Mouse (Mus musculus) intestine, embryonic 14.5 days (tissue): Measurements from ENCODE around the gene H2afz. TPM values are rescaled to one million over a fixed set of nuclear protein-coding genes. Genes with fewer than 3 reads are reported as not detected.
"Not testable (repeated sequence)": the region's sequence is repeated elsewhere in the genome, so short reads cannot be mapped to it uniquely, and the experiment has no call there.

Experiments used
- ATAC-seq: fragments of 200-750 bp; cut with Nextera tagmentation; replicated peaks from 2 replicates; pipeline ENCODE4 v1.8.0; 2017; ENCODE audit warnings: low read depth, moderate number of reproducible peaks, moderate TSS enrichment, moderate library complexity; ENCODE audit not compliant: low FRiP score, low TSS enrichment
- DNase-seq: peaks from one replicate; pipeline ENCODE4 v3.0.0-alpha.2; 2018; ENCODE audit warnings: low spot score
- H3K27ac ChIP-seq: fragments of 300-500 bp; sonication (generic); 2 replicates; pipeline ENCODE4 v1.5.1; 2014; ENCODE audit warnings: low read depth, mild to moderate bottlenecking, control low read depth
- H3K27me3 ChIP-seq: fragments of 300-500 bp; sonication (generic); replicated peaks from 2 replicates; pipeline ENCODE4 v1.6.1; 2014; ENCODE audit warnings: low read length, control low read depth; ENCODE audit not compliant: control insufficient read depth, insufficient read depth
- H3K36me3 ChIP-seq: fragments of 300-500 bp; sonication (generic); 2 replicates; pipeline ENCODE4 v1.6.1; 2014; ENCODE audit warnings: low read length, control low read depth; ENCODE audit not compliant: control insufficient read depth, insufficient read depth
- H3K4me1 ChIP-seq: fragments of 300-500 bp; sonication (generic); replicated peaks from 2 replicates; pipeline ENCODE4 v1.6.1; 2014; ENCODE audit warnings: low read length, control low read depth, mixed read lengths; ENCODE audit not compliant: control insufficient read depth, insufficient read depth
- H3K4me2 ChIP-seq: fragments of 300-500 bp; sonication (generic); 2 replicates; pipeline ENCODE4 v1.6.1; 2014; ENCODE audit warnings: low read length
- H3K4me3 ChIP-seq: fragments of 300-500 bp; sonication (generic); 2 replicates; pipeline ENCODE4 v1.5.1; 2014; ENCODE audit warnings: low read depth, low read length, control low read depth, mixed read lengths
- H3K9ac ChIP-seq: fragments of 300-500 bp; sonication (generic); 2 replicates; pipeline ENCODE4 v1.6.1; 2014; ENCODE audit warnings: mild to moderate bottlenecking, low read length
- H3K9me3 ChIP-seq: fragments of 300-500 bp; sonication (generic); 2 replicates; pipeline ENCODE4 v1.6.1; 2016; ENCODE audit warnings: low read length, control low read depth; ENCODE audit not compliant: control insufficient read depth
- whole genome bisulfite sequencing: fragments of 180-500 bp; shearing (Covaris S2); extraction: QIAGEN DNeasy Blood & Tissue Kit; methylation state at CpG from one replicate; pipeline ENCODE4 v1.1.7; 2014; 5-methylcytosine and 5-hydroxymethylcytosine counted together
- polyA plus RNA-seq: library from polyadenylated mRNA; unstranded; fragments of >200 nt; fragmentation: Nextera tagmentation; extraction: Ambion mirVana; gene quantifications from 2 replicates; pipeline ENCODE4 v1.2.1, GENCODE M21; 2014

H2afz gene
- polyA plus RNA-seq, 1 experiment from 2014 or later, result 1,744 TPM

GRCm38 (mm10) chr3:137892118-137892517, 27.8 kb downstream of the H2afz start:
- Histone ChIP-seq H3K36me3 (peaks cover 27% of the 10 kb centered on the region), H3K4me2 (no peak overlapping the region), H3K9me3 (no peaks in the 10 kb centered on the region), H3K27ac (no peak overlapping the region), H3K4me1 (no peaks in the 10 kb centered on the region), H3K9ac (no peak overlapping the region), H3K4me3 (no peak overlapping the region), H3K27me3 (no peaks in the 10 kb centered on the region)
- ATAC-seq, result no peak
- DNase-seq, result no peak
- 88% methylated on average over 4 of the region's 4 CpGs for WGBS

GRCm38 (mm10) chr3:137893789-137894188, 29.5 kb downstream of the H2afz start:
- ATAC-seq (no peak), DNase-seq (no peak)
- Histone ChIP-seq H3K9me3 (no peaks in the 10 kb centered on the region), H3K9ac (no peak overlapping the region), H3K4me2 (no peak overlapping the region), H3K4me1 (no peaks in the 10 kb centered on the region), H3K36me3 (peaks cover 33% of the 10 kb centered on the region), H3K27ac (no peak overlapping the region), H3K4me3 (no peak overlapping the region), H3K27me3 (no peaks in the 10 kb centered on the region)
- 89% methylated on average over 4 of the region's 4 CpGs for WGBS

GRCm38 (mm10) chr3:137895196-137895595, 30.9 kb downstream of the H2afz start:
- H3K9me3 ChIP-seq, result no peaks in the 10 kb centered on the region
- no peak for DNase-seq
- 96% methylated on average over 3 of the region's 3 CpGs for WGBS
- no peak overlapping the region for H3K4me2 ChIP-seq
- H3K9ac ChIP-seq, result no peak overlapping the region
- H3K27me3 ChIP-seq, result no peaks in the 10 kb centered on the region
- ATAC-seq, result no peak
- H3K36me3 ChIP-seq, result peaks cover 31% of the 10 kb centered on the region
- no peak overlapping the region for H3K27ac ChIP-seq
- H3K4me1 ChIP-seq, result no peaks in the 10 kb centered on the region
- no peak overlapping the region for H3K4me3 ChIP-seq

GRCm38 (mm10) chr3:137896386-137896785, 32.1 kb downstream of the H2afz start:
- ATAC-seq, result no peak
- no peaks in the 10 kb centered on the region for H3K4me1 ChIP-seq
- no peak overlapping the region for H3K9ac ChIP-seq
- H3K27me3 ChIP-seq, result no peaks in the 10 kb centered on the region
- no peak overlapping the region for H3K27ac ChIP-seq
- H3K4me3 ChIP-seq, result no peak overlapping the region
- DNase-seq, result no peak
- 77% methylated on average over 4 of the region's 4 CpGs for WGBS
- H3K36me3 ChIP-seq, result peaks cover 31% of the 10 kb centered on the region
- no peak overlapping the region for H3K4me2 ChIP-seq
- H3K9me3 ChIP-seq, result no peaks in the 10 kb centered on the region

- no peak overlapping the region for H3K4me3 ChIP-seq
- H3K4me2 ChIP-seq, result no peak overlapping the region
- H3K4me1 ChIP-seq, result no peaks in the 10 kb centered on the region
- ATAC-seq (no peak), DNase-seq (no peak)
- 94% methylated on average over 3 of the region's 3 CpGs for WGBS
- H3K27ac ChIP-seq, result no peak overlapping the region
- H3K9me3 ChIP-seq, result no peaks in the 10 kb centered on the region
- no peak overlapping the region for H3K9ac ChIP-seq
- H3K27me3 ChIP-seq, result no peaks in the 10 kb centered on the region
- peaks cover 29% of the 10 kb centered on the region for H3K36me3 ChIP-seq
These were observed 32.6 kb downstream of the H2afz start for GRCm38 (mm10) chr3:137896867-137897266.

- no peak for ATAC-seq
- H3K36me3 ChIP-seq, result peaks cover 28% of the 10 kb centered on the region
- no peaks in the 10 kb centered on the region for H3K4me1 ChIP-seq
- no peak overlapping the region for H3K4me2 ChIP-seq
- 87% methylated on average over 5 of the region's 5 CpGs for WGBS
- H3K9ac ChIP-seq, result no peak overlapping the region
- H3K27ac ChIP-seq, result no peak overlapping the region
- no peak for DNase-seq
- H3K4me3 ChIP-seq, result no peak overlapping the region
- no peaks in the 10 kb centered on the region for H3K27me3 ChIP-seq
- H3K9me3 ChIP-seq, result no peaks in the 10 kb centered on the region
These were observed 33.4 kb downstream of the H2afz start for GRCm38 (mm10) chr3:137897685-137898084.

- Histone ChIP-seq H3K4me3 (no peak overlapping the region), H3K9ac (no peak overlapping the region), H3K9me3 (no peaks in the 10 kb centered on the region), H3K27ac (no peak overlapping the region), H3K4me2 (no peak overlapping the region), H3K36me3 (peaks cover 22% of the 10 kb centered on the region), H3K27me3 (no peaks in the 10 kb centered on the region), H3K4me1 (no peaks in the 10 kb centered on the region)
- ATAC-seq (no peak), DNase-seq (no peak)
- 87% methylated on average over 10 of the region's 10 CpGs for WGBS
These were observed 35.9 kb downstream of the H2afz start for GRCm38 (mm10) chr3:137900149-137900548.

GRCm38 (mm10) chr3:137913093-137913492, 48.8 kb downstream of the H2afz start:
- ATAC-seq (no peak), DNase-seq (peak; percentile 15)
- no peak overlapping the region for H3K4me3 ChIP-seq
- H3K27ac ChIP-seq, result no peak overlapping the region
- 56% methylated on average over 2 of the region's 2 CpGs for WGBS
- no peak overlapping the region for H3K4me2 ChIP-seq
- H3K4me1 ChIP-seq, result peaks cover 6% of the 10 kb centered on the region
- H3K9me3 ChIP-seq, result no peaks in the 10 kb centered on the region
- H3K27me3 ChIP-seq, result no peaks in the 10 kb centered on the region
- 0 out of 2 replicates have a peak, but pooled peaks cover 3% of the 10 kb centered on the region for H3K36me3 ChIP-seq
- H3K9ac ChIP-seq, result no peak overlapping the region

GRCm38 (mm10) chr3:137914567-137914966, 50.3 kb downstream of the H2afz start:
- not testable (repeated sequence) for ATAC-seq, H3K27me3 ChIP-seq, H3K27ac ChIP-seq, H3K4me3 ChIP-seq, H3K36me3 ChIP-seq, DNase-seq, H3K4me2 ChIP-seq, H3K9me3 ChIP-seq, H3K9ac ChIP-seq
- peaks cover 12% of the 10 kb centered on the region for H3K4me1 ChIP-seq
- WGBS, result no CpG with 5 or more reads among the region's 1 CpGs
